Mouse (Mus musculus): ENCODE measurements around the gene Gm5089.

Gene Gm5089

DNA sequence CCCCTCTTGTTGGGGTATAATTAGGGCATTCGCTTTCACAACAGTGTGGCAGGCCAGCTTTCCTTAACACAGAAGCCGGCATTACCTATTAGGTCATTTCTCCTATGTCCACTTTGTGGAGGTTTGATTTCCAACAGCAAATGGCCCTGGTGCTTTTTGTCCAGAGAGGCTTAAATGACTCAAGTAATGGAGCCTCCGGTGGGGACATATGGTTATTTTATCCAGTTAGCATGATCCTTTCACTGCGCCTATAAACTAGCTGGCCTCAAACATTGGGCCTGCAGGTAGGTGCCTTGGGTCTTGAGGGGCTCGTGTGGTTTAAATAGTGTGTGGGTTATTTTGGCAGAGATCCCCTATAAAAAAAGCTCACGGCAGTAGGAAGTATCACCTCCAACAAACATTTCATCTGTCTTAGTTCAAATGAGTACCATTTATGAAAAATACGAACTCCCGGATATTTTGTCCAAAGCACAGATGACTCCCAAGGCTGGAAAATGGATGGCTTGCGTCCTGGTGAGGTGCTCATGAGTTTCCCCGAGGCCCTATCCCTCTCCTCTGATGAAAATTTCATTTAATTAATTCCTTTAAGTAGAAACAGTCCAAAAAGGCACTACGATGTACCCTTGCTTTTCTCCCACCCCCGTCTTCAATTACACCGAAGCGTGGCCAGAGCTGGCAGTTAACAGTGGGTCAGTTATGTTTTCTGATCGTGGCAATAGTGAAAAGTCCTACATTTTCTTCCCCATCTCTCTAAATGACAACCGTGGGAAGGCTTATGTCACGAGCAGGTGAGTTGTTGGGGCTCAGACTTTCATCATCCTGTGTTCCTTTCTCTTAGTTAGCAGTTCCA, 64.4 kb downstream of the Gm5089 start:
- DNase-seq (ENCODE audit: low read depth, low spot score), result no peak

DNA sequence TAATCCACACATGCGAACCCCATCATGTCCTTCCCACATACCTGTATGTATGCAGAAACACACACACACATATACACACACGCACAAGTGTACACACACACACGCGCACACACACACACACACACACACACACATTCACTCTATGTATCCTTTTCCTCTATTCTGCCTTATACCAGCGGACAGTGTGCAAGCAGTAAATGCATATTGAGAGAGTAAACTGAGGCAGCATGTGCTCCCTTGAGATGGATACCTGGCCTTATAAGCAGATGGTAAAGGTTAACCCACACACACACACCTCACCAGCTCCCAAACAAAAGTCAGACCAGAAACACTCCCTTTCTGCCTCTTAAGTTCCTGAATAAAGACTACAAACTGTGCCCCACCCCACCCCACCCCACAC, 65.2 kb downstream of the Gm5089 start:
- DNase-seq (ENCODE audit: low read depth, low spot score), result no peak

DNA sequence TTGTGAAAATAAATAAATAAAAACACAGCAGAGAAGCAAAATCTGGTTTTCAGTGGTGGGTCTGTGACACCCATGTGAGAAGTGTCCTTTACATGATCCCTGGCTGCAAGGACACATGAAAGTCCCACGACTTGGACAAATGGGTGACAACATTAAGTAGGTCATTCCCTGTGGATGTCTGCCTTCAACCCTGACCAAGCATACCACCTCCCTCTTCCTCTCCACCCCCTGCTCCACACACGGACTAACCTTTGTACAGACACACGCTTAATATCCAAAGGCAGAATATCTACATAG, 65.7 kb downstream of the Gm5089 start:
- DNase-seq (ENCODE audit: low read depth, low spot score), result no peak

Measured in forelimb bud, embryonic 11.5 days (tissue).